Mouse (Mus musculus): Measurements from ENCODE around the gene Vmn2r37. TPM values are rescaled to one million over a fixed set of nuclear protein-coding genes. Genes with fewer than 3 reads are reported as not detected.
"Not testable (repeated sequence)": the region's sequence is repeated elsewhere in the genome, so short reads cannot be mapped to it uniquely, and the experiment has no call there.

The Vmn2r37 gene
- not detected in 2 replicates for polyA plus RNA-seq (2015; fragmentation: Nextera tagmentation; extraction: Ambion mirVana)

- not testable (repeated sequence) for H3K4me1 ChIP-seq; H3K27me3 ChIP-seq; H3K4me3 ChIP-seq; ATAC-seq (ENCODE audit: insufficient number of reproducible peaks, insufficient read depth, low FRiP score, low TSS enrichment, low read depth); H3K9me3 ChIP-seq; H3K36me3 ChIP-seq; H3K9ac ChIP-seq; H3K27ac ChIP-seq; H3K4me2 ChIP-seq
- WGBS: 50% methylated on average over 2 of the region's 2 CpGs
Observed at GRCm38 (mm10) chr7:9223553-9223952, at the start of gene Vmn2r37. Gene Vmn2r37, minus strand, starts transcription at chr7:9223653.

Other genes with a start within 250 kb of the Vmn2r37 start
- not detected in 2 replicates for gene Vmn2r39, start 192.9 kb downstream of the Vmn2r37 start, polyA plus RNA-seq (2015; fragmentation: Nextera tagmentation; extraction: Ambion mirVana)
- gene Vmn2r38, start 125.8 kb downstream of the Vmn2r37 start, polyA plus RNA-seq (2015; fragmentation: Nextera tagmentation; extraction: Ambion mirVana): not detected in 2 replicates